Mouse (Mus musculus) spleen, postnatal 4 days (tissue): ENCODE measurements around the gene Glb1.

Experiments used
- DNase-seq, 2 experiments: peaks; one replicate each; pipeline ENCODE4 v3.0.0; 2022; ENCODE audit warnings: low spot score in 2 of 2

Gene Glb1

GRCm38 (mm10) chr9:114394677-114395076 lies 6.2 kb upstream of the Glb1 start:
- no peak for DNase-seq

GRCm38 (mm10) chr9:114395258-114395657 lies 5.6 kb upstream of the Glb1 start:
- no peak for DNase-seq

- DNase-seq = no peak
Observed at GRCm38 (mm10) chr9:114399680-114400079, 1.2 kb upstream of the Glb1 start.

- DNase-seq = no peak
Observed at GRCm38 (mm10) chr9:114400588-114400948, 308 bp upstream of the Glb1 start.

- DNase-seq = peak; percentile 31 to 69
Observed at GRCm38 (mm10) chr9:114401685-114402080, 807 bp downstream of the Glb1 start.

GRCm38 (mm10) chr9:114407676-114408075 lies 6.8 kb downstream of the Glb1 start:
- DNase-seq = no peak

GRCm38 (mm10) chr9:114410313-114410862 lies 9.5 kb downstream of the Glb1 start:
- DNase-seq = no peak

- no peak for DNase-seq
Observed at GRCm38 (mm10) chr9:114411295-114411694, 10.4 kb downstream of the Glb1 start.

- DNase-seq = no peak
Observed at GRCm38 (mm10) chr9:114412406-114412805, 11.5 kb downstream of the Glb1 start.

- DNase-seq = no peak
Observed at GRCm38 (mm10) chr9:114413866-114414265, 13.0 kb downstream of the Glb1 start.

GRCm38 (mm10) chr9:114415701-114416100 lies 14.8 kb downstream of the Glb1 start:
- DNase-seq = peak; percentile 47 to 78

GRCm38 (mm10) chr9:114416646-114417517 lies 16.0 kb downstream of the Glb1 start:
- DNase-seq = no peak

GRCm38 (mm10) chr9:114418187-114418586 lies 17.3 kb downstream of the Glb1 start:
- DNase-seq = peak; percentile 63 to 80

- no peak for DNase-seq
Observed at GRCm38 (mm10) chr9:114420443-114420842, 19.6 kb downstream of the Glb1 start.

- DNase-seq = no peak
Observed at GRCm38 (mm10) chr9:114421045-114421444, 20.2 kb downstream of the Glb1 start.

GRCm38 (mm10) chr9:114421797-114422196 lies 20.9 kb downstream of the Glb1 start:
- no peak for DNase-seq

- no peak for DNase-seq
Observed at GRCm38 (mm10) chr9:114425576-114425975, 24.7 kb downstream of the Glb1 start.

- DNase-seq = no peak
Observed at GRCm38 (mm10) chr9:114426201-114426600, 25.3 kb downstream of the Glb1 start.

- no peak for DNase-seq
Observed at GRCm38 (mm10) chr9:114427425-114427824, 26.5 kb downstream of the Glb1 start.

- DNase-seq = no peak
Observed at GRCm38 (mm10) chr9:114428103-114428834, 27.4 kb downstream of the Glb1 start.

GRCm38 (mm10) chr9:114435668-114436067 lies 34.8 kb downstream of the Glb1 start:
- no peak for DNase-seq

- no peak for DNase-seq
Observed at GRCm38 (mm10) chr9:114440548-114440947, 39.7 kb downstream of the Glb1 start.

GRCm38 (mm10) chr9:114442225-114442624 lies 41.3 kb downstream of the Glb1 start:
- no peak for DNase-seq
